Mouse (Mus musculus) neutrophil, adult 59 days (primary cell): ENCODE results near the gene Polr2g. TPM values are rescaled to one million over a fixed set of nuclear protein-coding genes. Genes with fewer than 3 reads are reported as not detected.

Experiments
- total RNA-seq, 2 experiments: library from RNA; stranded (reverse); gene quantifications; 1 replicate in 1 of 2; 2 replicates in 1 of 2; pipeline ENCODE4 v1.2.4; 2023

The Polr2g gene
- total RNA-seq, result 10 to 100 TPM; 45.1 to 45.9 TPM

DNA sequence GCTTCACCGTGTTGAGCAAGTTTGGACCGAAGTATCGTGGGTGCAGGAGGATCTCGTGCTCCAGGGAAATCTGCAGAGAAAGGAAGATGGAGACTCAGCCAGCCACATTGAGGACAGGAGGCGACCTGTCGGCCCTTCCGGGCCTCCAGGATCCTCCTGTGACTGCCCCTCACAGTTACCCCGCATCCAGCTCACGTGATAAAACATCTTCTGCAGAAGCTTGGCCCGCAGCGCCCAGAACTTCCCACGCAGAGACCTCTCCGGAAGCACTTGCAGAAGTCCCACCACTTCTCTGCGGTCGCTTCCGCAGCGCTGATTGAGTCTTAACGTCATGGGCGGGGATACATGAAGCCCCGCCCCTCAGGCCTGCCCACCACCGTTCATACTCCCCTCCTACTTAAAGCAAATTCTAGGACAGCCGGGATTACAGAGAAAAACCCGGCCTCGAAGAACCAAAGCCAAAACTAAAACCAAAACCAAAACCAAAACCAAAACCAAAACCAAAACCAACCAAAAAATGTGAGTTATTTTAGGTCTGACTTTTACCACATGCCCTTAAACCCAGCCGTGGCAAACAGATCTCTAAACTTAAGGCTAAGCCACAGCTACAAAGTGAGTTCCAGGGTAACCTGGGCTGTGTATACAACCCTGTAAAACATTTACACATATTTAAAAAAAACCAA is at the start of gene Polr2g:
Gene Polr2g (minus strand): TSS at position 314 of the 683 bp plus-strand sequence.

DNA sequence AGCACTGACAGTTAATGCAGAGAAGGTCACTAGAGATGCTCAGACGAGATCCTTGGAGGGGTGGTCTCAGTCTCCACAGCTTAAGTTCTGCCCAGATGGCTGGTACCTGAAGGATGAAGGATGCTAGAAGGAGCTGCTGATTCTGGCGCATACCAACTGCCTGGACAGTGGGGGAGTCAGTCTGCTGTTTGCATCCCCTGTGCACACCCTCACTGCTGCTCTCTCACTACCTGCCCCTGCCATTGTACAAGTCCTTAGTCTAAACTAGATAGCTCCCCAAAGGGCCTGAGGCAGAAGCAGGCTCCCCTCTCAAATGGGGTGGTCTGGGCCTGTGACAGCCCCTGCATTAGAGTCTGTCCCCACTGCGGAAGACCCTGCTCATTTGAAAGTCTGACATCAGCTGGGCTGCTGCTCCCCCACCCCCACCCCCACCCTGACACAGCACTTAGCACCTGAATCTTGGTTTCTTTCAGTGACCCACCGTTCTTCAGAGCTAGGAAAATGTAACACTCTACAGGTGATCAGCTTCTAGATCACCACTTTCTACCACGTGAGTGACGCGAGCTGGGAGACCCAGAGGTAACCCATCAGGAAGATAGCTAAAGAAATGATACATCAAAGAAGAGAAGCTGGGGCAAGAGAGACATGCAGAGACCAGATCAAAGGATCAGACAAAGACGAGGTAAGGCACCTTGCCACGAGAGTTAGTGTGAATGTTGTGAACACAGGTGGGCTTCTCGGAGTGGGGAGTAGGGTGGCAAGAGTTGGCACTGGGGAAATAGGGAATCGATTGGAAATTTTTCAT is 40.9 kb upstream of the Polr2g start, which contains the start of gene Gng3:
Gene Gng3 (minus strand): TSS at position 92 of the 805 bp plus-strand sequence.

DNA sequence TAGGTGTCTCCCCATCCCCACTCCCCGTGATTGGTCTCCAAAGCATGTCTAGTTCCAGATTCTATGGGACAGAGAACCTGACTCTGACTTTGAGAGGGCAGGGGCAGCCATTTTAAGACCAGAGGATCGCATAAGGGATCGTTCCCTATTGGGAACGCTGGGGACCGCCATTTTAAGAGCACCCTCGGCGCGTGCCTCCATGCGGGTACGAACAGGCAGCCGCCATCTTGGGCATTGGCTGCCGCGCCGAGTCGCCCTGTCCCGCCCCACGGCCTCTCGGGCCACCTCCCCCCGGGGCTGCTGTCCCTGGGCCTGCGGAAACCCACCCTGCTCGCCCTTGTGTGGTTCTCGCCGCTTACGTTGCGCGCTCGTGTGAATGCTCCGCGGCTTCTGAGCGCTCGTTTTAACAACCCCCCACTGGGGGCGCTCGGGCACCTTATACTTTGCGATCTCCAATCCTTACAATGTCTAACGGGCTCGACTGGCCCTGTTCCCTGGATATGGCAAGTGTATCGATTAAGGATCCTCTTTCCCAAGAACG is 38.9 kb upstream of the Polr2g start, which contains the start of gene Bscl2:
Gene Bscl2 (plus strand): TSS at position 217 of the 541 bp plus-strand sequence.

DNA sequence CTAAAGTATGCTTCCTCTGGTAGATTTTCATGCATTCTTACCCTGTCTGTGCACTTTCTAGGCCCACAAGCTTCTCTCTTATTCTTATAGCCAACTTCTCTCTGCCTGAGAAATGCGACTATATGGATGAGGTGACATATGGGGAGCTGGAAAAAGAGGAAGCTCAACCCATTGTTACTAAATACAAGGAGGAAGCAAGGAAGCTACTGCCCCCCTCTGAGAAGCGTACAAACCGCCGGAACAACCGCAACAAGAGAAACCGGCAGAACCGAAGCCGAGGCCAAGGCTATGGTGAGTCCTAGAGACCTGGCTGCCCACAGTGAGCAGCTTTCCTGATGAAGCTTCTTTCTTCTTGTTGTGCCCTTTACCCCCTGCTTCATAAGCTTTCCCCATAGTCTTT is 31.3 kb upstream of the Polr2g start, which contains the start of gene AC129217.1:
Gene AC129217.1 (plus strand): TSS at position 114 of the 400 bp plus-strand sequence.

DNA sequence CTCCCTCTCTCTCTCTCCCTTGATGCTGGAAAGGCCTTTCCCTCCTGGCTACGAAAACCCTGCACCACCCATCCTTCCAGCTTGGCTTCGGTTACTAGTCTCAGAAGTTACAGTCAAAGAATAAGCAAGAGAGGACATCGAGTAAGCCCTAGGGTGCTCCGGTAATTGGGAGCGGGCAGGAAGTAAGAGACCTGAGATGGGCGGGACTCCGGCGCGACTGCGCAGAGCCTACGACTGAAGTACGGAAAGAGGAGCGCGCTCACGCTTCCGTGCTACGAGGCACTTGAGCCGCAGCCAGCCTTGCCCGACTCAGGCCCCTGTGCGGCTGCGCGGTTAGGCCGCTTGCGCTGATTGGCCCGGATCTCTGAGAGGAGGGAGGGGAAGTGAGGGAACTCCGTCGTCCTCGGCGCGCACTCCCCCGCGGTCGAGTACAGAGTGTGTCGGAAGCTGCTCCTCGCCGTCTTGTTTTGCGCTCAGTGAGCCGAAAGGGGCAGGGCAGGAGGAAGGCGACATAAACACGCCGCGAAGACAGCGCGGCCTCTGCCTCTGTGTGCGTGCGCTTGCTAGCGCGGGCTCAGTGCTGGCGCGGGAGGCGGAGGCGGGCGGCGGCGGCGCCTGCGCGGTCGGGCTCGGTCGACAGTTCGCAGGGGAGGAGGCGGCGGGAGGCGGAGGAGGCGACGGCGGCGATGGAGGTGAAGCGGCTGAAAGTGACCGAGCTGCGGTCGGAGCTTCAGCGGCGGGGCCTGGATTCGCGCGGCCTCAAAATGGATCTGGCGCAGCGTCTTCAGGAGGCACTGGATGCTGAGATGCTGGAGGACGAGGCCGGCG is 21.4 kb upstream of the Polr2g start, which contains the start of gene Hnrnpul2:
Gene Hnrnpul2 (plus strand): TSS at position 415 of the 828 bp plus-strand sequence.

DNA sequence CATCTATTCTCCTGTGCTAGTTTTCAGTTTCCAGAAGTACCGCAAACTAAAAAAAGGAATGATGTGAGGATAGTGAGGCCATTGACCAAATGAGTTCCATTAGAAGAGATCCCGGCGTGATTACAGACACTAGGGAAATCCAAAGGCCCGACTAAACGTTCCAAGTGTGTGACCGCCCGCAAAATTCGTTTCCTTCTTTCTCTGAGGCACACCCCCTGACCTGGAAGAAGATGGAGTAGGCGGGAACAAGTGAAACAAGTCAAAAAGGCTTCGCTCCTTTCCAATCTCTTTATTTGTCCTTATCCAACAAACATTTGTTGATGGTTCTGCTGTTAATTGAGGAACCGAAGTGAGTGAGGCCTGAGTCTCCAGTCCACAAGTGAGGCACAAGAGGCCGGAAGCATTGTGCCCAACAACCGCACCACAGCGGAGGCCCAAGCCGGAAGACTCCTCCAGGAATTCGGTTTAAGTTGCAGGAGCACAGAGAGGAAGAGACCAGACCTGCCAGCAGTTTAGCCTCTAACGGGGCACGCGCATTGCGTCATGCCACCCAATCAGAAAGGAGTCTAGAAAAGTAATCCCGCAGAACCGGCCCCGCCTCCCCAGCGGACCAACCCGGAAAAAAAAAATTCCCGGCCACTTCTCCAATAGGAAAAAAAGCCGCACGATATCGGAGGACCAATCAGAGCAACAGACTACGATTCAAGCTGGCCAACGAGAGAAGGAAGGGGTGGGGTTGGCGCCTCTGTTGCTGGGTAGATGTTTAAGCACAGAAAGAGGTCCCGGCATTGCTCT is 20.6 kb upstream of the Polr2g start, which contains the start of gene Ttc9c:
Gene Ttc9c (minus strand): TSS at position 533 of the 795 bp plus-strand sequence.

DNA sequence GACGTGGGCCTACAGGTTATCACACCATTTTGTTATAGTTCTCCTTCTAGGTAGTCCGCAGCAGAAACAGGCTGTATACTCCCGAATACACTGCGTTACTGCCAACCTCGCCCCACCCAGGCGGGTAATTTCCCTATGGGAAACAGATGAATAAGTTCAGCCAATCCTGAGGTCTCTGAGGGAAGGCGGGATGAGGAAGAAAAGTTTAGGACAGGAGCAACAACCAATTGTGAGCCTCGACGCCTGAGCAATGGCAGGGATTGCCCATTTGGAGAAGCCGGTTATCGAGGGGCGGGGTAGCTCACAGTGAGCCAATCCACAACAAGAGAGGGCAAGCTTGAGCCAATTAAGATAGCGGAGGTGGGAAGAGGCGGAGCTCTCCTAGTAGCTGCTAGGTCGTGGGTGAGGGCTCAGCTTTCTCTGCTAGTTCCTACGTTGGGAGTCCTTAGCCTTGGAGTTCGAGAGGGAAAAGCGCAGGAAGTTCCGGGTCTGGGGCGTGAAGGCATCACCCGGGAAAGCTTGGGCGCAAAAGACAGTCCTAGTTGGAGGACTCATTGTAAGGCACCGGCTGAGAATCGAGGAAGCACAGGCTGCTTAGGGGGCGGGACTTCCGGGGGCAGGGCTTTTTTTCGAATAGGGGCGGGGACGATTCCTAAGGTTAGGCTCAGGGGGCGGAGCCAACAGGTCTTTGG is 3.9 kb upstream of the Polr2g start, which contains the start of gene Zbtb3:
Gene Zbtb3 (plus strand): TSS at position 426 of the 692 bp plus-strand sequence.

DNA sequence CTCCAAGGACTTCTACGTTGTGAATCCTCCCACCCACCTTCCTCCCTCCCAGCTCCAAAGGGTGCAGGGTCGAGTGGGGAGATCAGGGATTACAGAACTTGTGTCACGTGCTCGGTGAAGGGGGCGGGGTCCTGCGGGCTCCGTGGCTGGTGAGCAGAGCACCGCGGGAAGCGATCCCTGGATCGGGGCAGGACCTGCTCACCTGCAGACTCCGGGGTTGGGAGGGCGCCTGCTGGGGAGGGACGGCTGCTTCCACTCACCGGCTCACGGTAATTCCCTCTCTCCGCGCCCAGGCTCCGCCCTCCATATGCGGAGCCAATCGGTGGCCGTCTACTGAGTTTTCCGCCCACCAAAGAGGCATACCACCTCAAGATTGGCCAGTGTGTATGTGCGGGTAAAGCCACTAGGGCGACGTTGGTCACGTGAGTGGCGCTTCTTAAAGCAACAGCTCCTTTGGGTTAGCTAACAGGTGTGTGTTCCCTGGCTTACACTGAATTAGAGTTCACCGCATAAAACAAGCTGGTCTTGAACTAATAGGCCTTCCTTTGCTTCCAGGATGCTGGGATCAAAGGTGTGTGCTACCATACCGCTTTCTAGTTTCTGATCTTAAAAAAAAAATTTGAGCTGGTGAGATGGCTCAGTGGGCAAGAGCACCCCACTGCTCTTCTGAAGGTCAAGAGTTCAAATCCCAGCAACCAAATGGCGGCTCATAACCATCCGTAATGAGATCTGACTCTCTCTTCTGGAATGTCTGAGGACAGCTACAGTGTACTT is 12.2 kb downstream of the Polr2g start, which contains the start of gene Taf6l:
Gene Taf6l (minus strand): TSS at position 410 of the 774 bp plus-strand sequence.

DNA sequence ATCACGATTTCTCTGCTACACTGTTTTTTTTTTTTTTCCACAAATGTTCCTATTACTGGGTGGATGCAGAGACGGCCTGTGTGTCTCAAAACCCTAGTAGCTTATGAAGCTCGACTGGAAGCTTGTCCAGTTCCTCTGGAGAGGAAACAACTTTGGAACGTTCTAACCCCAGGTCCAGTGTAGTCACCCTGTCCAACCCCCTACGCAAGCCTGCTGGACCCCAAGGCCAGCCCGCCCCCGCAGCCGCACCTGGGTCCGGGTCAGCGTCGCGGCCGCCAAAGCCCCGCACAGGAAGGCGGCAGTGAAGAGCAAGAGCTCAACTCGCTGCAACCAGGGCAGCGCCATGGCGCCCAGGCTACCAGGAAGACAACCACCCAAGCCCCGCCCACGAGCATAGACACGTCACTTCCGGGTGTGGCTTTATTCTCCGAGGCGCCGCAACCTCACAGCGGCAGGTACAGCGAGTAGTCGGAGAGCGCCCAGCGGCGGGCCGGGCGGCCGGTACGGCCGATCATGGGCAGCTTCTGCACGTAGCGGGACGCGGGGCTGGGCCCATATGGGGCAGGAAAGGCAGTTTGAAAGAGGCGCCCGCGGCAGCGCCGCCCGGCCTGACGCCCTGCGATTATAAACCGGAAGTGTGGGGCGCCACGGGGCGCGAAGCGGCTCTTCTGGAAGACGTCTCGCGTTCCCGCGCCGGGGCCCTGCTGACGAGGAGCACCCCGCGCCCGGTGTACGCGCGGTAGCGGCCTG is 24.1 kb downstream of the Polr2g start, which contains the start of gene Tmem179b:
Gene Tmem179b (minus strand): TSS at position 382 of the 750 bp plus-strand sequence.

DNA sequence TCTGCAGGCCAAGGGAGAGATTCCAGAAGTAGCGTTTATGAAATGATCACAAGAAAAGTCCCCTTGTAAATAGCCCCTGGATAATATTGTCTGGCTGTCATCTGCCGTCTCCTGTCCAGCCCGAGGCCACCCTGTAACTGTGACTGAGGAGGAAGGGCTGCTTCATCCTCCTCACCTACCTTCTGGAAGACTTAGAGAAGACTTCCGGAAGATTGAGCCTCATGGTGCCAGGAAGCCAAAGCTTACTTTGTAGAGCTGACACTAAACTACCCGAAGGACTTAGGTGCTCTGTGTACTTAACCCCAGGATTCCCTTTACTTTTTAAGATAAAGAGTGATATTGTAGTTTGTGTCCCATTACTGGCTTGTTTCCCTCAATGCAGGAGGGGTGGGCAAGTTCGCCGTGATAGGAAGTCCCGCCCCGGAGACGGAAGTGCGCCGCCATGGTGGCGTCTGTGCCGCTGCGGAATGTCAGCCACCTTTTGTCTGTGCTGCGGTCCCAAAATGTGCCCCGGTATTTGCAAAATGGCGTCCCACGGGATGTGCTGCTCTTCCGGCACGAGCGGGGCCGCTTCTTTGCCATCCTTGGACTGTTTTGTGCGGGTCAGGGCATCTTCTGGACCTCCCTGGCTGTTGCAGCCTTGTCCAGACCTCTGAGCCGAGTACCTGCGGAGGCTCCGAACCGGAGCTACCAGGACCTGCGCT is 27.7 kb downstream of the Polr2g start, which contains the start of gene Tmem223:
Gene Tmem223 (plus strand): TSS at position 430 of the 704 bp plus-strand sequence.

DNA sequence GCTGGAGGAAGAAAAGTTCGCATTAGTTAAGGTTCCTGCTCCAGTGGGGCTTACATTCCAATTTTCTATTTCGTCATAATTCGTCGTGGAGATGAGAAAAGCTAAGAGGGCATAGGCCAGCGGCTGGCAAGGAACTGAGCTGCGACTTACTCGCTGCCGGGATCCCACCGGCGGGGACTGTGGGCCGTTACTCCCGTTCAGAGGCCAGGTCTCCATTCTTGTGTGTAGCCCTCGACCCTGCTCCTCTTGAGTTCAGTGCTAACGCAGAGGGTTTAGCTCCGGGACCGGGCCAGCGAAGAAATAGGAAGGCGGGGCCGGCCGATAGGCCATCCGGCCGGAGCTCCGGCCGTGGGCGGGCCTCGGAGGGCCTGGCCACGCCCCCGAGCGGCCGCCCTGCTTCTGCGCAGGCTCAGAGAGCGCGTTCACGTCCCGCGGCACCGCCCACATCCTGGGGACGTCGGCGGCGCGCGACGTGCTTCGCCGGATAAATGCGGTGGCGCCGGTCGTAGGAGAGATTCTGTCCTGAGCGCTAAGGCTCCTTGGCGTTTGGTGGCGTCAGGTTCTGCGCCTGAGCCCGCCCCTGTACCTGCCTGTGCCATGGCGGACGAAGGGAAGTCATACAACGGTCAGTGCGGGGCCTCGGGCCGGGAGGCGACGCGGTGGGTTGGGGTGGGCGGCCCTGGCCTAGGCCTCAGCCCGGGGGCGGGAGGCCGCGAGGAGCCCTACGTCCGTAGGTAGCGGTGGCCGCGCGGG is 41.6 kb downstream of the Polr2g start, which contains the start of gene Nxf1:
Gene Nxf1 (plus strand): TSS at position 439 of the 753 bp plus-strand sequence.

Other genes with a start within 250 kb of the Polr2g start
- not detected for gene Slc22a8, start 207.3 kb downstream of the Polr2g start, total RNA-seq
- not detected for gene Slc22a6, start 180.5 kb downstream of the Polr2g start, total RNA-seq
- under 1 TPM; 0.22 to 0.57 TPM for gene Chrm1, start 134.8 kb downstream of the Polr2g start, total RNA-seq
- 100 to 1,000 TPM; 121 to 124 TPM for gene Slc3a2, start 75.2 kb downstream of the Polr2g start, total RNA-seq
- gene Wdr74, start 62.8 kb downstream of the Polr2g start, total RNA-seq, result 10 to 100 TPM; 20.6 to 29.3 TPM
- gene 1700092M07Rik, start 57.9 kb downstream of the Polr2g start, total RNA-seq, result 1 to 10 TPM in 1 of 2 experiments, not detected in 1; 2.8 TPM
- gene Stx5a, start 57.2 kb downstream of the Polr2g start, total RNA-seq, result 100 to 1,000 TPM; 125 to 152 TPM
- 100 to 1,000 TPM; 133 to 147 TPM for gene Nxf1, start 41.5 kb downstream of the Polr2g start, total RNA-seq
- gene Tmem223, start 27.6 kb downstream of the Polr2g start, total RNA-seq, result 10 to 100 TPM; 20.5 to 24.1 TPM
- 10 to 100 TPM; 75.5 to 83.0 TPM for gene Tmem179b, start 24.1 kb downstream of the Polr2g start, total RNA-seq
- gene Taf6l, start 12.2 kb downstream of the Polr2g start, total RNA-seq, result 10 to 100 TPM; 11.3 to 11.5 TPM
- under 1 TPM; 0.79 to 0.98 TPM for gene Zbtb3, start 4.0 kb upstream of the Polr2g start, total RNA-seq
- 10 to 100 TPM; 20.3 to 24.7 TPM for gene Ttc9c, start 20.8 kb upstream of the Polr2g start, total RNA-seq
- 10 to 100 TPM; 89.7 to 97.5 TPM for gene Hnrnpul2, start 21.4 kb upstream of the Polr2g start, total RNA-seq
- 1 to 10 TPM; 3.5 to 7.8 TPM for gene AC129217.1, start 31.2 kb upstream of the Polr2g start, total RNA-seq
- gene Bscl2, start 38.9 kb upstream of the Polr2g start, total RNA-seq, result 10 to 100 TPM; 55.1 to 64.1 TPM
- not detected for gene Gng3, start 40.6 kb upstream of the Polr2g start, total RNA-seq
- under 1 TPM; 0.20 to 0.36 TPM for gene Lrrn4cl, start 52.2 kb upstream of the Polr2g start, total RNA-seq
- 10 to 100 TPM; 92.5 to 99.0 TPM for gene Ubxn1, start 72.9 kb upstream of the Polr2g start, total RNA-seq
- gene Uqcc3, start 82.3 kb upstream of the Polr2g start, total RNA-seq, result 10 to 100 TPM; 19.7 to 21.0 TPM
- 10 to 100 TPM in 1 of 2 experiments, 1 to 10 TPM in 1; 9.9 to 17.6 TPM for gene Lbhd1, start 85.2 kb upstream of the Polr2g start, total RNA-seq
- not detected for gene Gm49403, start 85.4 kb upstream of the Polr2g start, total RNA-seq
- gene 1810009A15Rik, start 90.3 kb upstream of the Polr2g start, total RNA-seq, result 10 to 100 TPM; 20.5 to 27.8 TPM
- 1 to 10 TPM; 6.1 to 8.2 TPM for gene Gm49416, start 90.3 kb upstream of the Polr2g start, total RNA-seq
- 10 to 100 TPM; 13.2 to 14.3 TPM for gene Ints5, start 94.4 kb upstream of the Polr2g start, total RNA-seq
- 10 to 100 TPM; 79.7 to 91.5 TPM for gene Ganab, start 99.5 kb upstream of the Polr2g start, total RNA-seq
- 10 to 100 TPM; 39.9 to 45.3 TPM for gene B3gat3, start 121.8 kb upstream of the Polr2g start, total RNA-seq
- gene Rom1, start 130.8 kb upstream of the Polr2g start, total RNA-seq, result 1 to 10 TPM; 1.3 to 2.3 TPM
- gene Eml3, start 131.0 kb upstream of the Polr2g start, total RNA-seq, result 10 to 100 TPM; 48.3 to 52.7 TPM
- 100 to 1,000 TPM; 103 to 115 TPM for gene Mta2, start 143.3 kb upstream of the Polr2g start, total RNA-seq
- 1 to 10 TPM; 6.4 to 9.1 TPM for gene Tut1, start 155.3 kb upstream of the Polr2g start, total RNA-seq
- gene Eef1g, start 168.5 kb upstream of the Polr2g start, total RNA-seq, result 100 to 1,000 TPM; 127 to 130 TPM
- 100 to 1,000 TPM; 348 to 529 TPM for gene Ahnak, start 190.7 kb upstream of the Polr2g start, total RNA-seq